24 mouse cellular contexts compared by ENCODE assay signal in genomic region chr3:81789664-81790063, GRCm38 (mm10).
DNase-seq lines count a peak whose midpoint lies in the region; ATAC-seq and TF ChIP-seq lines count a peak whose summit lies in the region.
"Had no signal": no experiment of that assay in that cellular context is flagged by ENCODE, and none has a peak within 500 bp of the region (broad histone marks: within the 10 kb centered on the region; RNA-seq: fewer than 3 reads in every experiment).

No protein-coding gene starts in this region.

- no peak overlapping the region for H3K9ac ChIP-seq in hindbrain, embryonic 14.5 days
- H3K9ac ChIP-seq in hindbrain, postnatal 0 days (replicated peaks; ENCODE audit: low read length), result no peak overlapping the region
- H3K9ac ChIP-seq in kidney, embryonic 16.5 days (replicated peaks; ENCODE audit: low read length), result no peak overlapping the region

- no peaks in the 10 kb centered on the region for H3K36me3 ChIP-seq in hindbrain, embryonic 14.5 days (replicated peaks; ENCODE audit: control insufficient read depth, insufficient read depth)
- H3K36me3 ChIP-seq in hindbrain, postnatal 0 days (ENCODE audit: insufficient read depth, low read length), result no peaks in the 10 kb centered on the region
- H3K36me3 ChIP-seq in kidney, embryonic 16.5 days (ENCODE audit: insufficient read depth, low read length), result no peaks in the 10 kb centered on the region
- H3K36me3 ChIP-seq: G1E had no signal

- peak; percentile 98 for ATAC-seq in frontal cortex, adult (ENCODE audit: low TSS enrichment)
- ATAC-seq in hindbrain, embryonic 14.5 days (ENCODE audit: low FRiP score), result no peak
- no peak for ATAC-seq in hindbrain, postnatal 0 days
- ATAC-seq in kidney, embryonic 16.5 days (ENCODE audit: low FRiP score, low TSS enrichment), result no peak
- ATAC-seq: CD4-positive, CD25-positive, alpha-beta regulatory T cell, adult 4 months; Patski had no signal

- H3K4me1 ChIP-seq in hindbrain, embryonic 14.5 days (replicated peaks; ENCODE audit: control insufficient read depth, insufficient read depth, low read length), result no peaks in the 10 kb centered on the region
- no peaks in the 10 kb centered on the region for H3K4me1 ChIP-seq in hindbrain, postnatal 0 days (ENCODE audit: insufficient read depth, low read length)
- no peaks in the 10 kb centered on the region for H3K4me1 ChIP-seq in kidney, embryonic 16.5 days (ENCODE audit: insufficient read depth, low read length)

- no peaks in the 10 kb centered on the region for H3K27me3 ChIP-seq in hindbrain, embryonic 14.5 days (ENCODE audit: control insufficient read depth, insufficient read depth, low read length)
- H3K27me3 ChIP-seq in hindbrain, postnatal 0 days (ENCODE audit: insufficient read depth, low read length), result no peaks in the 10 kb centered on the region
- no peaks in the 10 kb centered on the region for H3K27me3 ChIP-seq in kidney, embryonic 16.5 days (ENCODE audit: insufficient read depth, low read length)
- H3K27me3 ChIP-seq: CH12.LX had no signal

- H3K4me3 ChIP-seq in hindbrain, embryonic 14.5 days (replicated peaks; ENCODE audit: low read length), result no peak overlapping the region
- no peak overlapping the region for H3K4me3 ChIP-seq in hindbrain, postnatal 0 days (ENCODE audit: low read length)
- H3K4me3 ChIP-seq in kidney, embryonic 16.5 days (ENCODE audit: low read length), result no peak overlapping the region

- H3K4me2 ChIP-seq in hindbrain, embryonic 14.5 days (replicated peaks), result no peak overlapping the region
- H3K4me2 ChIP-seq in hindbrain, postnatal 0 days (ENCODE audit: low read depth, low read length), result no peak overlapping the region
- H3K4me2 ChIP-seq in kidney, embryonic 16.5 days (replicated peaks; ENCODE audit: low read depth, low read length), result no peak overlapping the region

- TF ChIP-seq CTCF in hindbrain, postnatal 0 days (IDR thresholded peaks at IDR 0.05; ENCODE audit: low read depth), result no peak

- H3K9me3 ChIP-seq in hindbrain, embryonic 14.5 days (ENCODE audit: control insufficient read depth, low read length), result no peaks in the 10 kb centered on the region
- H3K9me3 ChIP-seq in hindbrain, postnatal 0 days (ENCODE audit: low read length), result no peaks in the 10 kb centered on the region
- no peaks in the 10 kb centered on the region for H3K9me3 ChIP-seq in kidney, embryonic 16.5 days (ENCODE audit: low read length)
- H3K9me3 ChIP-seq: G1E had no signal

- DNase-seq in frontal cortex, postnatal 14 days (ENCODE audit: low spot score in 2 of 2), result no peak
- DNase-seq in hindbrain, embryonic 14.5 days (ENCODE audit: low spot score), result peak; percentile 4
- no peak for DNase-seq in hindbrain, postnatal 0 days (ENCODE audit: low spot score)
- DNase-seq in adipocyte (ENCODE audit: low spot score), result peak; percentile 18
- DNase-seq in brain, adult 2 months (ENCODE audit: low read depth, low spot score), result peak; percentile 41
- DNase-seq in adrenal gland, adult (ENCODE audit: inconsistent age in 2 of 2, low spot score in 1 of 2), result no peak
- DNase-seq: adrenal gland, adult 2 months; adrenal gland, adult 8-10 months; adrenal gland, postnatal 10 days; adrenal gland, postnatal 14 days; adrenal gland, postnatal 25 days; adrenal gland, postnatal 36 days; B cell, adult 2 months; cerebellum, adult 11 months; cerebellum, adult 11-12 months; cerebellum, adult 18-20 months; cerebellum, adult 2 months; cerebellum, adult 8-10 months had no signal

- no peak overlapping the region for H3K27ac ChIP-seq in hindbrain, embryonic 14.5 days
- H3K27ac ChIP-seq in hindbrain, postnatal 0 days, result no peak overlapping the region
- no peak overlapping the region for H3K27ac ChIP-seq in kidney, embryonic 16.5 days (ENCODE audit: low read length)

- WGBS in hindbrain, embryonic 14.5 days, result 96% methylated on average over 6 of the region's 6 CpGs
- WGBS in hindbrain, postnatal 0 days, result 87% methylated on average over 6 of the region's 6 CpGs
- WGBS in kidney, embryonic 16.5 days, result 84% methylated on average over 6 of the region's 6 CpGs

Comparison
In these comparisons a context has a peak if more than half of its experiments do, and no peak if none do; other contexts are left out.
1. DNase-seq: peak in hindbrain, embryonic 14.5 days (single experiment), adipocyte (single experiment) and brain, adult 2 months (single experiment); none in frontal cortex, postnatal 14 days (0 of 2), hindbrain, postnatal 0 days (single experiment) and adrenal gland, adult (0 of 2).